Mouse (Mus musculus) cerebellum, adult (tissue): ENCODE data around the gene Zfp668.
A peak's percentile ranks its signal among the peaks of the same experiment; 100 is the strongest.
"Not testable (repeated sequence)": the region's sequence is repeated elsewhere in the genome, so short reads cannot be mapped to it uniquely, and the experiment has no call there.

Source experiments
- ATAC-seq: cut with Nextera tagmentation; 2 replicates; pipeline ENCODE4 v1.9.2; 2017; ENCODE audit warnings: mild to moderate bottlenecking, moderate library complexity, mixed read lengths; ENCODE audit not compliant: insufficient number of reproducible peaks, low FRiP score, low TSS enrichment

Gene Zfp668

DNA sequence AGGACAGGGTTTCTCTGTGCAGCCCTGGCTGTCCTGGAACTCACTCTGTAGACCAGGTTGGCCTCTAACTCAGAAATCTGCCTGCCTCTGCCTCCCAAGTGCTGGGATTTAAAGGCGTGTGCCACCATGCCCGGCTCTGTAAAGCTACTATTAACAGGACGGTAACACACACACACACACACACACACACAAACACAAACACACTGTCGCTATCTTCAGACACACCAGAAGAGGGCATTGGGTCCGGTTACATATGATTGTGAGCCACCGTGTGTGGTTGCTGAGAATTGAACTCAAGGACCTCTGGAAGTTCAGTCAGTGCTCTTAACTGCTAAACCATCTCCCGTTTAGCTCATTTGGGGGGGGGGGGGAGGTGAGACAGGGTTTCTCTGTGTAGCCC lies 19.3 kb upstream of the Zfp668 start:
- not testable (repeated sequence) for ATAC-seq

DNA sequence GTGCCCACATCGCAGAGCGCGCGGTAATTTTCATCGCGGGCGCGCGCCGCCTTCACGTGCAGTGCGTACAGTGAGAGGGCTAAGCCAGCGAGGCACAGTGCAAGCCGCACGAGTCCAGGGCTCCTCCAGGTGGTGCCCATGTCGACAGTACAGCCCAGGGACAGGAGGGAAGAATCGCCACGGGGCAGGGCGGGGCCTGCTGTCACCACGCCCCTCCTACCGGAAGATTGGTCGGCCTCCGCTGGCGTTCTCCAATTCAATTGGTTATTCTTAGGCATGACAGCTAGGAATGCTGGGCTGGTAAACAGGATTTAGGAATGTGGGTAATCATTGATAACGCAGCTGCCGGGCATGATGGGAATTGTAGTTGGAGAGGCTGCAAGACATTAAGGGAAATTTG lies 18.8 kb upstream of the Zfp668 start, which contains the start of the genes Gm21974 and Vkorc1:
Gene Gm21974, minus strand, starts transcription at position 13 of the 400 bp plus-strand sequence.
Gene Vkorc1, minus strand, starts transcription at position 176 of the 400 bp plus-strand sequence.
- peak; percentile 96 for ATAC-seq

DNA sequence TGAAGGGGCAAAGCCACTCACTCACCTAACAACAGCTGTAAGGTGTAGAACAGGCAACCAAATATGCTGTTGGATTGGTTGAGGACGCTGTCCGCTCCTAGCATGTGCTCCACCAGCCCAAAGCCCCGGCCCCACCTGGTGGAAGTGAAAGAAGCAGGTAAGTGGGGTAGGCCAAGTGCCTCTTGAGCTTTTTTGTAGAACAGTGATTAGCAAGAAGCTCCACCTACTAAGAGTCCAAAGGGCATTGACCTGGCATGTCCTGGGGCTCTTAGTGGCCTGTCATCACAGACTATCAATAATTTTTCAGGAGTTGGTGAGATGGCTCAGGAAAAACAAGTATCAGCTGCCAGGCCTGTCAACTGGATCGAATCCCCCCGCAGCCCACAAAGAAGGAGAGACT lies 17.9 kb upstream of the Zfp668 start:
- ATAC-seq, result no peak

DNA sequence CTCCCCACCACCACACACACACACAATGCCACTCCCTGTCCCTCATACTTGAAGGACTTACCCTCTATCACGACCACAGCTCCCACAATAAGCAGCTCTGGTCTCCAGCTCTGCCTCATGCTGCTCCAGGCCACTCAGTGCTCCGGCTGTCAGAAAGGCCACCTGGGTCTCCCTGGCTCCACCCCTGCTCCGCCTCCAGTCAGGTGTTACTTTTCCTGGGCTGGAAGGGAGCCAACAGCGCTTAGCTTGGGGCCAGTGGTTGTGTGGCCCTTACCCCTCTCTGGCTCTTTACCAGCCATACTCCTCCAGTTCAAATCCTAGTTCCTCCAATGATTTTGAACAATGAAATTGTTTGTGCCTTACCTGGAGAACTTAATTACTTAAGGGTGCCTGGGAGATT lies 14.2 kb upstream of the Zfp668 start, which contains the start of gene Prss53:
Gene Prss53, minus strand, starts transcription at position 173 of the 400 bp plus-strand sequence.
- ATAC-seq, result no peak

DNA sequence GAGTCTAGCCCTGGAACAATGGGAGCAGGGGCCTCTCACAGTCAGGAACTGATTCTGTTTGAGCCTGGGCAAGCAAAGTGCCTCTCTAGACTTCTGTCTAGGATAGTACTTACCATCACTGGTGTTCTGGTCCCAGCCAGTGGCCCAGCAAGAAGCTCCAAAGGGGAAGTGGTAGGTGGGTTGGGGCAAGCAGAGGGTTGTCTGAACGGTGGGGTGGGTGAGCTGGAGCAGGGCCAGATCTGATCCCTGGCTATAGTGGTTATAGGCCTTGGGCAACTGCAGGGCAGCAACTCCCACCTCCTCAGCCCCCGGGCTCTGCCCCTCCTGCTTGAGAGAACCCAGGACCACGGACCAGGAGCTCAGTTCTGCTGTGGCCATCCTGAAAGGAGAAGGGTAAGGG lies 12.2 kb upstream of the Zfp668 start:
- ATAC-seq, result no peak

DNA sequence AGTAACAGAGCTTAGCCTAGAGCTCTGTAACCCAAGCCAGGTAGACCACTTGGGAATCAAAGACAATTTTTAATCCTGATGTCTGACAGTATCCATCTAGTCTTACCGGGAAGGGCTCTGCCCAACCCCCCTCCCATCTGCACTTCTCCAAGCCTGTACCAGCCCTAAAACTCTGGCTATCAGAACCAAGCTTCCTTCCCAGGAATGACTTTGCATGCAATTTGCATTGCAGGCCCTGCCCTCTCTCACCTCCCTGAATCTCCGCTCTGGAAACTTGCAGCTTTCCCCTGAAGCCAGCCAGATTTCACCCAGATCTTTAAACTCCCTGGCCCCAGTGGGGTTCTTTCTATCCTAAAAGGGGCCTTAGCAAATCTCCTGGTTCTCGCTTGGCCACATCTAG lies 11.2 kb upstream of the Zfp668 start:
- no peak for ATAC-seq

DNA sequence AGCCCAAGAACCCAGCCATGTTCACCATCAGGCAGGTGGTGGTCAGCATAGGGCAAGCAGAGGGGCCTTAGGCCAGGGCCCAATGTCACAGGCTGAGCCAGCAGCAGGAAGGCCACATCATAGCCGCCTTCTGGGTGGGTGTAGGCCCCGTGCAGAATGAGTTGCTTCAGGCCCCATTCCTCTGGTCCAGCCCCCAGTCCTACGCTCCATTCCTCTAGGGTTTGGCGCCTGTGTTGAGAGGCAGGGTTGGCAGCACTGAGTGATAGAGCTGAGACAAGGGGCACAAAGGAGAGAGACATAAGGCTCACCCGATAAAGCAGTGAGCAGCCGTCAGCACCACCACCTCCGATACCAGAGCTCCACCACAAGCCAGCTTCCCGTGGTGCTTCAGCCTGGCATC lies 10.6 kb upstream of the Zfp668 start:
- no peak for ATAC-seq

DNA sequence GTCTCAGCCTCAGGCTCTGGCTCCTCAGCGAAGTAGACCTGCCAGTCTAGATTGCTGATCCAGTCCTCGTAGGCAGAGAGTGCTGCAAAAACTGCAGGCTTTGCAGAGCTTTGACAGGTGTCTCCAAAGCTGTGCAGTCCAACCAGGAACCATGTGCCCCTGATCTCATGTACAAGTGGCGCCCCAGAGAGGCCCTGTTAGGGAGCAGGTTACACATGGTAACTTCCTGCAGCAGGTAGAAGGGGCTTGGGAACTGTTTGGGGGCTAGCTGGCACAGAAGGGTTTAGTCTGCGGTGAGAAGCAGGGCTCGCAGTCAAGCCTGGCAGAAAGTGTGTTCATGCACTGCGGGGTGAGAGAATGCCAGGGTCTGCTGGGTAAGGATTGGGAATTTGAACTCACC lies 9.9 kb upstream of the Zfp668 start:
- ATAC-seq, result no peak

DNA sequence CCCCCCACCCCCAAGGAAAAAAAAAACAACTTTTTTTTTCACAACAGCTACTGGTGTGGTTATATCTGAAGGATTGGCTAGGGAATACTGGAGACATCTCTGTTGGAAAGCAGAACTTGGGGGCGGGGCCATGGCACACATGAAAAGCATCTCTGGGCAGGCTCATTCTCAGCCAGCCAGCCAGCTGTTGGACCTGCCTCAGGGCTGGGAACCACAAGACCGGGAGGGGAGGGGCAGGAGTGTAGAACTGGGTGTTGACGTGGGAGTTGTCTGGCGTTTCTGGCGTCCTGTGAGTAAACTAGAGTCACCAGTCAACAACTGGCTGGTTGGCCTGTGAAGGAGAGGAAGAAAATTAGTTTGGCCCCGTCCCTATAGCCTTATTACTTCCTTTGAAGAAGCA lies 9.3 kb upstream of the Zfp668 start:
- ATAC-seq, result no peak

DNA sequence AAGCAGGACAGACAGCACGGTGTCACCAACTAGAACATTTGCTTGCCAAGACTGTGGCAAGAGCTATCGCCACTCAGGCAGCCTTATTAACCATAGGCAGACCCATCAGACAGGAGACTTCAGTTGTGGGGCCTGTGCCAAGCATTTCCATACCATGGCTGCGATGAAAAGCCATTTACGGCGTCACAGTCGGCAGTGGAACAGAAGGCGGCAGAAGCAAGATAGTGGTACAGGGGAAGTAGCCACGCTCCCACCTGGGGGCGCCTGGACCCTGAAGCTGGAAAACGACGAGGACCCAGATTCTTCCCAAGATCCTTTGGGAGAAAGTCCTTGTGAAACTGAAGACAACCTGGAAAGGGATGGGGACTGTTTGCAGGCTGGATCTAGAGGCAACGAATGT lies 3.8 kb upstream of the Zfp668 start:
- no peak for ATAC-seq

DNA sequence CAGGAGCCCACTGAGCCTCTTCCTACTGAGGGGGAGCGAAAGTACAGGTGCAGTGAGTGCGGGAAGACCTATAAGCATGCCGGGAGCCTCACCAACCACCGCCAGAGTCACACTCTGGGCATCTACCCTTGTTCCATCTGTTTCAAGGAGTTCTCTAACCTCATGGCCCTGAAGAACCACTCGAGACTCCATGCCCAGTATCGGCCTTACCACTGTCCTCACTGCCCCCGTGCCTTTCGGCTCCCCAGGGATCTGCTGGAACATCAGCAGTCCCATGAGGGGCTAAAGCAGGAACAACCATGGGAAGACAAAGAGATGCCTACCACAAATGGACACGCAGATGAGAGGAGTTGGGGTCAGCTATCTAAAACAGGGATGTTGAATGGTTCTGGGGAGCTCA lies 2.7 kb upstream of the Zfp668 start:
- ATAC-seq, result no peak

DNA sequence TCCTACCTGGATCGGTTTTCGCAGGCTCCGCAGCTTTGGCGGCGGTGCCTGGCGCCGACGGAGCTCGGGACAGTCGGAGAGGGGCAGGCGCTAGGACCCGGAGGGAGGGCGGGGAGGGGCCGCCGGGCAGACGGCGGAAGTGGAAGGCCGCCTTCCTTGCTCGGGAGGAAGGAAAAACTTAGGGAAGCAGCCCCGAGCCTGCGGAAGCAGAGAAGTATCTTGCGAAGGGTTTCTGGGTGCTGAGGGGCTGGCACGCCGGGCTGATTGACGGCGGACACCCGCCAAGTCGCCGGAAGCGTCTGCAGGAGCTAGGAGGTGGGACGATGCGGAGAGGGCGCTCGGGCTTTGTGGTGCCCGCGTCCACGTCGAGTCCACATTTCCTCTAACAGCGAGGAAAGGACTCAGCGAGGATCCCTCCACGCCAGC lies 574 bp downstream of the Zfp668 start, which contains the start of gene Zfp646:
Gene Zfp646, plus strand, starts transcription at position 181 of the 426 bp plus-strand sequence.
- ATAC-seq, result peak; percentile 53; the same call in 1 of the 2 replicates

DNA sequence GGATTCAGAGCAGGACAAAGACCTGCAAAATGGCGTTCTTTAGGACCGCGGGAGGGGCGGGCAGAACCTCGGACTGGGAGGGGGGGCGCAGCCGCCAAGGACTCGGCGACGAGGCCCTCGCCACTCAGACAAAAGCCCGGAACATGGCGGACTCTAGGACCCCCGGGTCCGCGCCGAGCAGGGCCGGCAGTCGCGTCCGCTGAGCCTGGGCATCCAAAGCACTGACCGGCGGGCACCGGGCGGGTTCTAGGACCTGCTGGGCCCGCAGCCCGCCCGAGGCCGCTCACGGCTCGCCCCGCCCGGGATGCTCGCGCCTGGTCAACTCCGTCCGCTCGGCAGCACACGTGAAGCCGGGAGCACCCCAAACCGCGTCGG lies 1.0 kb downstream of the Zfp668 start:
- peak; percentile 86 for ATAC-seq

DNA sequence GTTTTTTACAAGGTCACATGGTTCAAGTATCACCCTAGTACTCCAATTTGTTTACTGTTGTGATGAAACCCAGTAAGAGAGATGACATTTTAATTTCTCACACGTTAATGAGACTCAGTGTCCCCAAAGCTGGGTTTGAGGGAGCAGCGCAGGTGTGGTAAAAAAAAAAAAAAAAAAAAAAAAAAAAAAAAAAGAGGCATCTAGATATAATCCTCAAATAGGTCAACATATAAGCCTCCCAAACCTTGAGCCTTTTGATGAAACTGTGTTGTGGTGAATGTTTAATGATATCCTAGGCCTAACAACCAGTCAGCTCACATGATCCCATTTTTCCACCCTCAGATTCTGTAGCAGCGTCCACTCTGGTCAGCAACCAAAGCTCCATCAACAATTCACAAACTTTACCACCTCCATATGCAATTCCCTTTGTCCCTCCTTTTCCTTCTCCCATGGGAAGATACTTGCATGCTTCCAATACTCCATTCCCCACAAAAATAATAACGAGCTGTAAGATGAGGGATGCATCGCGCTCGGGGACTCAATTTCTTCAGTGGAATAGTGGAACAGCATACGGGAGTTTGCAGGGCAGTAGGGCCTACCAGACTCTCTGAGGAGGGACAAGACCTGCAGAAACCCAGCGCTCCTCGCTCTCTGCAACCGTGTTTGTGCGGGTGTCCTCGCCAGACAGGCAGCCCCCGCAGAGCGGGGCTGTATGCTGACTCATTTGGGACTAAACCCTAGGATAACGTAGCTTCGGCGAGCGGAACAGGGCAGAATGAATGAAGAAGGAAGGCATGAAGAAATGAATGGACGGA lies 1.6 kb downstream of the Zfp668 start:
- ATAC-seq, result peak; percentile 36; the same call in 1 of the 2 replicates

DNA sequence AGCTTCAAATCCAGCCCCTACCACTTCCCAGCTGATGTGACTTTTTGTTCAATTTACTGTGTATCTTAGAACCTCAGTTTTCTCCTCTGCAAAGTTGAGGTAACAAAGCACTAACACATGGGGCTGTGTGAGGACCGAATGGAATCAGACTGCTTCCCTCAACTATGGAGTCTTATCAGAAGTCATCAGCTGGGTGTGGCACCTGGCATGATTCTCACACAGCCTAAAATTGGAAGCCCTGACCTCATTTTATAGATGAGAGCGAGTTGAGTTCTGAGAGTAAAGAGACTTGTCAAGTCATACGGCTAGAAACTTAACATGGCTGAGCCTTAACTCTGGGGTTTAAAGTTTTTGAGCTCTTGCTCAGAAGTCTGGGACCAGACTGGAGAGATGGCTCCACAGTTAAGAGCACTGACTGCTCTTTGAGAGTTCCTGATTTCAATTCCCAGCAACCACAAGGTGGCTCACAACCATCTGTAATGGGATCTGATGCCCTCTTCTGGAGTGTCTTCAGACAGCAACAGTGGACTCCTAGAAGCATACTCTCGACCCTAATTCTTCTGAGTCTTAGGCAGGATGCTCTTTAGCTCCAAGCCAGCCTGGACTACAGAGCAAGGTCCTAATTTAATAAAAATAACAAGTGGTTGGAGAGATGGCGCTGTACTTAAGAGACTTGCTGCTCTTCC lies 6.3 kb downstream of the Zfp668 start:
- ATAC-seq, result no peak

DNA sequence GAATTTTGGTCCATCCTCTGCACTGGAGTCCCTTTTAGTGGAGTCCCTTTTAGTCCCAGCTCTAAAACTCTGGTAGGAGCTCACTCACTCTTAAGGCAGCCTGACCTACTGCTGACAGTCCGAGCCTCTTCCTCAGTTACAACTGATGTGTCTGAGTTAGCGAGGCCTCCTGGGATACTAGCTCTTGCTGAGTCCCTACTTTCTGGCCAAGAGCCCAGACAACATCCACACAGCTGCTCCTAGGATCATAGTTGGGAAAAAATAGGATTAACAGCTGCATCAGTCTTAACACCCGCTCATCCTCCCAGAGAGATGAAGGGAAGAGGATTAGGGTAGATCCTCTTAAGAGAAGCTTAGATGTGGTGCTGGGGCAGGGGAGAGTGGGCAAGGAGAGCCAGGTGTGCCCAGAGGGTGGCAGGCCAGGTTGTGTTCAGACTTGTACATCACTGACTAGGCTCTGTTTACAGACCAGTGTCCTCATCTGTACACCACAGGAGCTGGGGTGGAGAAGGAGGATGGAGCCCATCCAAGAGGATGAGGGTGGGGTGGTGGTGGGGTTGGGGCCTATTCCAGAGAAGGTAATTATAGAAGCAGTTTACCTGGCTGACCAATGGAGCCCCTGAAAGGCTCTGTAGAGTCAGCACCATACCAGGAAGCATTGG lies 7.3 kb downstream of the Zfp668 start:
- ATAC-seq, result no peak

DNA sequence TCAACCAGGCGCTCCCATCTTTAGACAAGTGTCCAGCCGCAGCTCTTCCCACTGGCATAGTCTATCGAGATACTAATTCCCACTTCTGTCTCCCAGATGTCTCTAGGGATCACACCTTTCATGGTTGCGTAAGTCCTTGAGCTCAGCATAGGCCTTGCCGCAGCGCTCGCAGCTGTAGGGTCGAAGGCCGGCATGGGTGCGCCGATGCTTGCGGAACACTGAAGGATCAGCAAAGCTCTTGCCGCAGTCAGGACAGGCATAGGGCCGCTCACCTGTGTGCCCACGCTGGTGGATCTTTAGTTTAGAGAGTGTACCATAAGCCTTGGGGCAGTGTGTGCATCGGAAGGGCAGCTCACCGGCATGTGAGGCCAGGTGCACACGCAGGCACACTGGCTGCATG lies 9.0 kb downstream of the Zfp668 start:
- ATAC-seq, result no peak

DNA sequence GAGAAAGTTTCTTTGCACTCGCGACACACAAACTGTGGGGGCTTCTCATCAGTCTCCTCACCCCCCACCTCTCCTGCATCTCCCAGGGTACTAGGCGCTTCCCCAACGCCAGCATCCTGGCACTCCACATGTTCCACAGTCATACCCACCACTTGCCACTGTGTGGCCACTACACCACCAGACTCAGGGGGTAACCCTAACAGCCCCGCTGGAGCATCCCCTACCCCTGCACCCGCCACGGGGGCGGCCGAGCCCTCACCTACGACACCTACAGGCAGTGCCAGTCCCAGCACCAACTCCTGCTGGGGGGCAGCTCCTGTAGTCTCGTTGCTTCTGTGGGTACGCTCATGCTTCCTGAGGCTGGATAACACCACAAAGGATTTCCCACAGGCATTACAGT lies 10.2 kb downstream of the Zfp668 start:
- ATAC-seq, result no peak

DNA sequence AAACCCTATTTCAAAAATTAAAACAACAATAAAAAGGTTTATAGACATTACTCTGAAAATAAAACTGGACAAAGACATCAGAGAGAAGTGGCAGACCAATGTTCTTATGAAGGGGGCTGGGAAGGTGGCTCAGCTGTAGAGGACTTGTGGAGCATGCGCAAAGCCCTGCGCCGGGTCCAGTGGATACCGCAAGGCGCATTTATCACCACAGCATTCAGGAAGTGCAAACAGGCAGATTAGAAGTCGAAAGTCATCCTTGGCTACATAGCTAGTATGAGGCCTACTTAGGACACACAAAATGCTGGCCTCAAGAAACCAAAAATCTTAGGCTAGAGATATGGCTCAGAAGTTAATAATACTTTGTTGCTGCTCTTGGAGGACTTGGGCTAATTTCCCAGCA lies 18.4 kb downstream of the Zfp668 start:
- ATAC-seq, result no peak

DNA sequence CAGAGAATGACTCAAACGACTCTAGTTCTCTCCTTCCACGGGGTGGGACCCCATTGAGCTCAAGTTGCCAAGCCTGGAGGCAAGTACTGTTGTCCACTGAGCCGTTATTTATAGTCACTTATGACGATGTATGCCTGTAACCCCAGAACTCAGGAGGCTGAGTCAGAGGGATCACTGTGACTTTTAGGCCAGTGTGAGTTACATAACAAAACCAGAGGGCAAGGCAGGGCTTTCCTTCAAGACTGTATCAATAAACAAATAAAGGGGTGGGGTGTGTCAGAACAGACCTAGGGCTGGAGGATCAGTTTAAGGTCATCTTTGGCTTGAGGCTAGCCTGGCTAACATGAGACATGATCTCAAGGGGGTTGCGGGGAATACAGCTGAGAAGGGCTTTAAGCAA lies 25.7 kb downstream of the Zfp668 start:
- no peak for ATAC-seq
